Mouse (Mus musculus): Measurements from ENCODE around the gene Rhox4a2. TPM values are rescaled to one million over a fixed set of nuclear protein-coding genes. Genes with fewer than 3 reads are reported as not detected.
"Not testable (repeated sequence)": the region's sequence is repeated elsewhere in the genome, so short reads cannot be mapped to it uniquely, and the experiment has no call there.

Gene Rhox4a2
- polyA plus RNA-seq (2014; fragmentation: Nextera tagmentation; extraction: Ambion mirVana) = 4.2 TPM in 2 replicates

DNA sequence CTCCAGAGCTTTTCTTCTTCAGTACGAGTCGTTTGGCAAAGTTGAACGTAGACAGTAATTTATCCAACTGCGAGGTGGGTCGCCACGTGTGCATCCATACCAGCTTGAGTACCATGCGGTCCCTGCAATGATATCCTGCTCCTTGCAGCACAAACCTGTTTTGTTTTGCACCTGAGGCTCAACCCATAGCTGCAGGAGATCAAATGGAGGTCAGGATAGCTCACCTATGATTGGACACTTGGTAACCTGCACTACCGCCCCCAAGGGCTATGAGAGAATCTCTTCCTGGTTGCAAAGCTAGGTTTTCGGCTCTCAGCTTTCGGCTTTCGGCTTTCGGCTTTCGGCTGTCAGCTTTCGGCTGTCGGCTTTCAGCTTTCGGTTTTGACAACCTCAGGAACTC is at the start of gene Rhox4a2:
Gene Rhox4a2 (plus strand): TSS at position 301 of the 400 bp plus-strand sequence.
- H3K4me3 ChIP-seq (ENCODE audit: low read depth, low read length); DNase-seq (ENCODE audit: low spot score); H3K4me1 ChIP-seq (replicated peaks; ENCODE audit: control insufficient read depth, insufficient read depth, low read length); H3K4me2 ChIP-seq (replicated peaks; ENCODE audit: low read depth, low read length); H3K9ac ChIP-seq (ENCODE audit: low read depth, low read length); H3K36me3 ChIP-seq (ENCODE audit: control insufficient read depth, insufficient read depth, low read length); H3K9me3 ChIP-seq (ENCODE audit: control insufficient read depth, low read length); H3K27me3 ChIP-seq (ENCODE audit: control insufficient read depth, insufficient read depth, low read length); H3K27ac ChIP-seq (ENCODE audit: low read depth, low read length); ATAC-seq (ENCODE audit: low FRiP score): not testable (repeated sequence)
- WGBS = 95% methylated on average over 5 of the region's 16 CpGs

DNA sequence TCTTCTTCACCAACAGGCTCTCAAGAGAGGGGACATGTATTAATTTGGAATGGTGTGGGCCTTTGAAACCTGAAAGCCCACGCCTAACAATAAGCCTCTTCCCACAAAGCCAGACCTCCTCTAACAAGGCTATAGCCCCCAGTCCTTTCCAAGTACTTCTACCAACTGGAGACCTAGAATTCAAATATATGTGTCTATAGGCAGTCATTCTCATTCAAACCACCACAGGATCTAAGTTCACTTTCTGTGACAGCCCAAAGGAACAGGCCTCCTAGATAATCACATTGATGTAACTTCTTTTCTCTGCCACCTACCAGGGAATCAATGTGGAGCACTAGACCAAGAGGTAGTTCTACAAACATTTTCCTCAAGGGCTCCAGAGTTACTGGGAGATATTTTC is 10.9 kb upstream of the Rhox4a2 start, which contains the start of gene Rhox3a2:
Gene Rhox3a2 (plus strand): TSS at position 301 of the 400 bp plus-strand sequence.
- not testable (repeated sequence) for ATAC-seq (ENCODE audit: low FRiP score); H3K27ac ChIP-seq (ENCODE audit: low read depth, low read length); H3K4me3 ChIP-seq (ENCODE audit: low read depth, low read length); H3K27me3 ChIP-seq (ENCODE audit: control insufficient read depth, insufficient read depth, low read length); H3K9me3 ChIP-seq (ENCODE audit: control insufficient read depth, low read length); H3K9ac ChIP-seq (ENCODE audit: low read depth, low read length); DNase-seq (ENCODE audit: low spot score); H3K36me3 ChIP-seq (ENCODE audit: control insufficient read depth, insufficient read depth, low read length); H3K4me2 ChIP-seq (replicated peaks; ENCODE audit: low read depth, low read length); H3K4me1 ChIP-seq (replicated peaks; ENCODE audit: control insufficient read depth, insufficient read depth, low read length)
- no CpG with 5 or more reads among the region's 1 CpGs for WGBS

DNA sequence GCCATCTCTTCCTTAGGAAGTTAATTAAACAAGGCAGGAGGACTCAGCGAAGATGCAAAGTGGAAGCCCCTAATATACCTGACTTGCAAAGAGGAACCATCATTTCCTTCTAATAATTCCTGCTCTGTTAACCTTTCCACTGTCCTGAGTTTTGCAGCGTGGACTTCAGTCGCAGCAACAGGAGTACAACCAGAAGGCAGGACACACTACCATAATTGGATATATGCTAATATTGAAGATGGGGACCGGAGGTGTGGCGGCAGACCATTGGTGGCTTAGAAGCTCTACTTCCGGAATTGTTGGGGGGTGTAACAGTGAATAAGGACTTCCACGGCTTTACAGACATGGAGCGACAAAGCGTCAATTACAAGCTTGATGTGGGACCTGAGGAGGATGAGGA is 21.1 kb downstream of the Rhox4a2 start, which contains the start of gene Rhox2b:
Gene Rhox2b (plus strand): TSS at position 301 of the 400 bp plus-strand sequence.
- H3K9ac ChIP-seq (ENCODE audit: low read depth, low read length); H3K4me3 ChIP-seq (ENCODE audit: low read depth, low read length); H3K9me3 ChIP-seq (ENCODE audit: control insufficient read depth, low read length); DNase-seq (ENCODE audit: low spot score); H3K4me2 ChIP-seq (replicated peaks; ENCODE audit: low read depth, low read length); H3K36me3 ChIP-seq (ENCODE audit: control insufficient read depth, insufficient read depth, low read length); H3K27ac ChIP-seq (ENCODE audit: low read depth, low read length); ATAC-seq (ENCODE audit: low FRiP score); H3K27me3 ChIP-seq (ENCODE audit: control insufficient read depth, insufficient read depth, low read length); H3K4me1 ChIP-seq (replicated peaks; ENCODE audit: control insufficient read depth, insufficient read depth, low read length): not testable (repeated sequence)
- WGBS = no CpG with 5 or more reads among the region's 9 CpGs

DNA sequence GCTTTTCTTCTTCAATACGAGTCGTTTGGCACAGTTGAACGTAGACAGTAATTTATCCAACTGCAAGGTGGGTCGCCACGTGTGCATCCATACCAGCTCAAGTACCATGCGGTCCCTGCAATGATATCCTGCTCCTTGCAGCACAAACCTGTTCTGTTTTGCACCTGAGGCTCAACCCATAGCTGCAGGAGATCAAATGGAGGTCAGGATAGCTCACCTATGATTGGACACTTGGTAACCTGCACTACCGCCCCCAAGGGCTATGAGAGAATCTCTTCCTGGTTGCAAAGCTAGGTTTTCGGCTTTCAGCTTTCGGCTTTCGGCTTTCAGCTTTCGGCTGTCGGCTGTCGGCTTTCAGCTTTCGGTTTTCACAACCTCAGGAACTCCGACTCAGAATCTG is 41.5 kb downstream of the Rhox4a2 start, which contains the start of gene Rhox4b:
Gene Rhox4b (plus strand): TSS at position 301 of the 400 bp plus-strand sequence.
- H3K27me3 ChIP-seq (ENCODE audit: control insufficient read depth, insufficient read depth, low read length); H3K27ac ChIP-seq (ENCODE audit: low read depth, low read length); H3K4me2 ChIP-seq (replicated peaks; ENCODE audit: low read depth, low read length); H3K9ac ChIP-seq (ENCODE audit: low read depth, low read length); H3K4me1 ChIP-seq (replicated peaks; ENCODE audit: control insufficient read depth, insufficient read depth, low read length); DNase-seq (ENCODE audit: low spot score); H3K9me3 ChIP-seq (ENCODE audit: control insufficient read depth, low read length); H3K4me3 ChIP-seq (ENCODE audit: low read depth, low read length); ATAC-seq (ENCODE audit: low FRiP score); H3K36me3 ChIP-seq (ENCODE audit: control insufficient read depth, insufficient read depth, low read length): not testable (repeated sequence)
- WGBS = 86% methylated on average over 14 of the region's 15 CpGs

Other genes with a start within 250 kb of the Rhox4a2 start
- 0.50 and 0.57 TPM in 2 replicates for gene Akap14, start 222.0 kb upstream of the Rhox4a2 start, polyA plus RNA-seq (2014; fragmentation: Nextera tagmentation; extraction: Ambion mirVana)
- gene Ndufa1, start 199.7 kb upstream of the Rhox4a2 start, polyA plus RNA-seq (2014; fragmentation: Nextera tagmentation; extraction: Ambion mirVana) = 443 and 479 TPM in 2 replicates
- gene Rnf113a1, start 199.6 kb upstream of the Rhox4a2 start, polyA plus RNA-seq (2014; fragmentation: Nextera tagmentation; extraction: Ambion mirVana) = 16.1 and 18.5 TPM in 2 replicates
- not detected in 2 replicates for gene Gm9, start 179.8 kb upstream of the Rhox4a2 start, polyA plus RNA-seq (2014; fragmentation: Nextera tagmentation; extraction: Ambion mirVana)
- not detected in 2 replicates for gene Rhox1, start 168.6 kb upstream of the Rhox4a2 start, polyA plus RNA-seq (2014; fragmentation: Nextera tagmentation; extraction: Ambion mirVana)
- gene Rhox2a, start 145.9 kb upstream of the Rhox4a2 start, polyA plus RNA-seq (2014; fragmentation: Nextera tagmentation; extraction: Ambion mirVana) = 0.26 and 0.29 TPM in 2 replicates
- not detected in 2 replicates for gene Rhox3a, start 140.9 kb upstream of the Rhox4a2 start, polyA plus RNA-seq (2014; fragmentation: Nextera tagmentation; extraction: Ambion mirVana)
- not detected in 2 replicates for gene Rhox4a, start 125.5 kb upstream of the Rhox4a2 start, polyA plus RNA-seq (2014; fragmentation: Nextera tagmentation; extraction: Ambion mirVana)
- gene Rhox3a2, start 10.8 kb upstream of the Rhox4a2 start, polyA plus RNA-seq (2014; fragmentation: Nextera tagmentation; extraction: Ambion mirVana) = not detected in 2 replicates
- 0.85 TPM in 1 of 2 replicates, not detected in the other for gene Rhox2b, start 21.2 kb downstream of the Rhox4a2 start, polyA plus RNA-seq (2014; fragmentation: Nextera tagmentation; extraction: Ambion mirVana)
- gene Rhox4b, start 41.6 kb downstream of the Rhox4a2 start, polyA plus RNA-seq (2014; fragmentation: Nextera tagmentation; extraction: Ambion mirVana) = 0.91 and 1.5 TPM in 2 replicates
- 2.4 and 4.1 TPM in 2 replicates for gene Rhox2c, start 62.8 kb downstream of the Rhox4a2 start, polyA plus RNA-seq (2014; fragmentation: Nextera tagmentation; extraction: Ambion mirVana)
- not detected in 2 replicates for gene Rhox3c, start 67.7 kb downstream of the Rhox4a2 start, polyA plus RNA-seq (2014; fragmentation: Nextera tagmentation; extraction: Ambion mirVana)
- 0.37 TPM in 1 of 2 replicates, not detected in the other for gene Rhox4c, start 89.5 kb downstream of the Rhox4a2 start, polyA plus RNA-seq (2014; fragmentation: Nextera tagmentation; extraction: Ambion mirVana)
- 0.43 TPM in 1 of 2 replicates, not detected in the other for gene Rhox2d, start 102.6 kb downstream of the Rhox4a2 start, polyA plus RNA-seq (2014; fragmentation: Nextera tagmentation; extraction: Ambion mirVana)
- gene Rhox4d, start 123.5 kb downstream of the Rhox4a2 start, polyA plus RNA-seq (2014; fragmentation: Nextera tagmentation; extraction: Ambion mirVana) = 0.21 TPM in 1 of 2 replicates, not detected in the other
- gene Rhox2e, start 139.6 kb downstream of the Rhox4a2 start, polyA plus RNA-seq (2014; fragmentation: Nextera tagmentation; extraction: Ambion mirVana) = 0.25 and 0.85 TPM in 2 replicates
- gene Rhox3e, start 151.2 kb downstream of the Rhox4a2 start, polyA plus RNA-seq (2014; fragmentation: Nextera tagmentation; extraction: Ambion mirVana) = not detected in 2 replicates
- gene Rhox4e, start 166.6 kb downstream of the Rhox4a2 start, polyA plus RNA-seq (2014; fragmentation: Nextera tagmentation; extraction: Ambion mirVana) = not detected in 2 replicates
- gene Rhox2f, start 180.6 kb downstream of the Rhox4a2 start, polyA plus RNA-seq (2014; fragmentation: Nextera tagmentation; extraction: Ambion mirVana) = 0.31 and 0.89 TPM in 2 replicates
- not detected in 2 replicates for gene Rhox3f, start 190.1 kb downstream of the Rhox4a2 start, polyA plus RNA-seq (2014; fragmentation: Nextera tagmentation; extraction: Ambion mirVana)
- gene Rhox4f, start 216.9 kb downstream of the Rhox4a2 start, polyA plus RNA-seq (2014; fragmentation: Nextera tagmentation; extraction: Ambion mirVana) = 0.46 TPM in 1 of 2 replicates, not detected in the other
- not detected in 2 replicates for gene Rhox3g, start 237.8 kb downstream of the Rhox4a2 start, polyA plus RNA-seq (2014; fragmentation: Nextera tagmentation; extraction: Ambion mirVana)

Measured in hindbrain, embryonic 11.5 days (tissue).